8 mouse cellular contexts compared by ENCODE assay signal in the genomic region with DNA sequence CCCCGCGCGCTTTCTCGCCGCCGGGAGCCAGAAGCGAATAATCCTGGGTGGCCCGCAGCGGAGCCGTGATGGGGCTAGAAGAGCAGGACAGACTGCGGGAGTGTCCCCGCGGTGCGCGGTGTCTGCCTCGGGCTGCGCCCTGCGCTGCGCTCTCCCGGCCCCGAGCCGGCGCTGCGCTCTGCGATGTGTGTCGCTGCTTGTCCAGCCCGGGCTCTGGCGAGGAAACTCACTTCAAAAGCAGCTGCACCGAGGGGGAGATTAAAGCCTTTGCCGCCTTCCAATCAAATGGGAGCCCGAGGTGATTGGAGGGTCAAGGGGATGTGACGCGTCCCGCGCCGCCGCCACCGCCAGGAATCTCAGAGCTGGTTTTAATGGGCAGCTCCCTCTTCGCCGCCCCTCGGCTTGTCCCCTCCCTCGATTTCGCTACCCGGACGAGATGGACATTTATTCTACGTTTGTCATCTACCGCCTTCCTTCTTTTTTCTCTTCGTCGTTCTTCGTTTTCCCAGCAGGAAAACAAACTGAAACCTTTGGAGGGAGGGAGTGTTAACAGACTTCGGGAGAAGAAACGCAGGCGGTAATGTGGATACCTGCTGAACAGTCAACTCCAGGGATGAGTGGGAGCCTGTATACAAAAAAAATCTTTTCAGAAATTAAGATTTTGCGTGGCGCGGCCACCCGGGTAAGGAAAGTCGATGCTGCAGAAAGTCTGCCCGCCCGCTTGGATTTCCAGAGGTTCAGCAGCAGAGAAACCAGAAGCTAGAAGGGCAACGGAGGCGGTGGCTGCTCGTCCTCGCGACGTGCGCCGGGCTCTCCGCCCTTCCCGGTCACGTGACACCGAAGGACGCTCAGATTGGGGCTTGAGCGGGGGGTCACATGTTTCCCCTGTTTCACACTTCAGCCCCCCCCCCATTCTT. TPM values are rescaled to one million over a fixed set of nuclear protein-coding genes. Genes with fewer than 3 reads are reported as not detected.
A peak's percentile ranks its signal among the peaks of the same experiment; 100 is the strongest.
DNase-seq lines count a peak whose midpoint lies in the region; ATAC-seq and TF ChIP-seq lines count a peak whose summit lies in the region.

No protein-coding gene starts in this region.

- no peaks in the 10 kb centered on the region for H3K36me3 ChIP-seq in hindbrain, postnatal 0 days (ENCODE audit: insufficient read depth, low read length)

- peak; percentile 90 for ATAC-seq in hindbrain, postnatal 0 days
- peak; percentile 45 for ATAC-seq in megakaryocyte progenitor cell, adult 5-6 weeks (replicated peaks; ENCODE audit: poor library complexity)
- ATAC-seq in inflammation-experienced regulatory T-cells, adult 6 months, result no peak

- DNase-seq in ZHBTc4 (ENCODE audit: low read depth, low spot score), result peak; percentile 86
- DNase-seq in cerebellum, postnatal 4 days (ENCODE audit: low spot score in 2 of 2), result peak; percentile 81 to 88
- peak; percentile 94 to 98 for DNase-seq in gastrocnemius, adult 8-10 months (ENCODE audit: low spot score in 2 of 2)
- peak; percentile 98 for DNase-seq in hindbrain, postnatal 0 days (ENCODE audit: low spot score)
- DNase-seq in left cerebral cortex, postnatal 10 days (ENCODE audit: extremely low spot score in 1 of 2, low spot score in 2 of 2), result peak; percentile 84 to 97
- peak; percentile 83 for DNase-seq in right cerebral cortex, postnatal 14 days

- H3K27ac ChIP-seq in hindbrain, postnatal 0 days, result peak overlapping the region; percentile 91

- WGBS in hindbrain, postnatal 0 days, result 0% methylated on average over 74 of the region's 74 CpGs

- no peaks in the 10 kb centered on the region for H3K9me3 ChIP-seq in hindbrain, postnatal 0 days (ENCODE audit: low read length)

- H3K4me3 ChIP-seq in hindbrain, postnatal 0 days (ENCODE audit: low read length), result peak overlapping the region; percentile 85

- no peak; the same call in 1 of the 2 replicates for TF ChIP-seq CTCF in hindbrain, postnatal 0 days (IDR thresholded peaks at IDR 0.05; ENCODE audit: low read depth)

- H3K4me2 ChIP-seq in hindbrain, postnatal 0 days (ENCODE audit: low read depth, low read length), result peak overlapping the region; percentile 84

- H3K27me3 ChIP-seq in hindbrain, postnatal 0 days (ENCODE audit: insufficient read depth, low read length), result peaks cover 25% of the 10 kb centered on the region

- intact Hi-C loops in left cerebral cortex, postnatal 10 days (cut with DNase I), result loop anchor here (2.0 to 10.0 kb wide), 6 partner anchors 187 to 1539 kb away; no protein-coding TSS in a partner anchor

- H3K9ac ChIP-seq in hindbrain, postnatal 0 days (replicated peaks; ENCODE audit: low read length), result peak overlapping the region; percentile 75

- 0 out of 2 replicates have a peak, but pooled peaks cover 7% of the 10 kb centered on the region for H3K4me1 ChIP-seq in hindbrain, postnatal 0 days (ENCODE audit: insufficient read depth, low read length)

RNA-seq across cellular contexts. Expression of a gene that starts 1.5 kb away (rescaled TPM):
- 10 to 100 TPM in 2 of 4 experiments, 1 to 10 TPM in 2; 5.8 to 17.2 (median 10.4) TPM for total RNA-seq in gastrocnemius, adult 8-10 months (2022)
- total RNA-seq in hindbrain, postnatal 0 days (2014; rRNA removed), result 25.5 and 25.6 TPM in 2 replicates
- polyA plus RNA-seq in hindbrain, postnatal 0 days (2015; fragmentation: Nextera tagmentation; extraction: Ambion mirVana), result 8.4 and 10.4 TPM in 2 replicates
- 1 to 10 TPM; 2.6 to 3.2 TPM for total RNA-seq in left cerebral cortex, postnatal 10 days (2021)
- total RNA-seq in megakaryocyte progenitor cell, adult 5-6 weeks (2015), result 0.30 and 0.44 TPM in 2 replicates
- 0.03 and 0.12 TPM in 2 replicates for total RNA-seq in megakaryocyte progenitor cell, adult 5-6 weeks (2017)
- polyA plus RNA-seq in inflammation-experienced regulatory T-cells, adult 6 months (2017; shearing (Covaris generic)), result not detected

RNA-seq across cellular contexts. Expression of a gene that starts 31.6 kb away (rescaled TPM):
- 1 to 10 TPM; 2.2 to 3.2 (median 2.6) TPM for total RNA-seq in gastrocnemius, adult 8-10 months (2022)
- total RNA-seq in hindbrain, postnatal 0 days (2014; rRNA removed), result 0.21 TPM in 1 of 2 replicates, not detected in the other
- polyA plus RNA-seq in hindbrain, postnatal 0 days (2015; fragmentation: Nextera tagmentation; extraction: Ambion mirVana), result 0.52 and 0.53 TPM in 2 replicates
- total RNA-seq in left cerebral cortex, postnatal 10 days (2021), result 1 to 10 TPM in 1 of 2 experiments, not detected in 1; 1.1 TPM
- 25.9 and 27.0 TPM in 2 replicates for total RNA-seq in megakaryocyte progenitor cell, adult 5-6 weeks (2015)
- total RNA-seq in megakaryocyte progenitor cell, adult 5-6 weeks (2017), result 14.6 and 20.9 TPM in 2 replicates
- polyA plus RNA-seq in inflammation-experienced regulatory T-cells, adult 6 months (2017; shearing (Covaris generic)), result not detected
